Mouse (Mus musculus) cerebellum, adult 8-10 months (tissue): Measurements from ENCODE around the gene Prkn.
"Not testable (repeated sequence)": the region's sequence is repeated elsewhere in the genome, so short reads cannot be mapped to it uniquely, and the experiment has no call there.

Source experiments
- DNase-seq: peaks from one replicate; pipeline ENCODE4 v3.0.0; 2022

The Prkn gene

DNA sequence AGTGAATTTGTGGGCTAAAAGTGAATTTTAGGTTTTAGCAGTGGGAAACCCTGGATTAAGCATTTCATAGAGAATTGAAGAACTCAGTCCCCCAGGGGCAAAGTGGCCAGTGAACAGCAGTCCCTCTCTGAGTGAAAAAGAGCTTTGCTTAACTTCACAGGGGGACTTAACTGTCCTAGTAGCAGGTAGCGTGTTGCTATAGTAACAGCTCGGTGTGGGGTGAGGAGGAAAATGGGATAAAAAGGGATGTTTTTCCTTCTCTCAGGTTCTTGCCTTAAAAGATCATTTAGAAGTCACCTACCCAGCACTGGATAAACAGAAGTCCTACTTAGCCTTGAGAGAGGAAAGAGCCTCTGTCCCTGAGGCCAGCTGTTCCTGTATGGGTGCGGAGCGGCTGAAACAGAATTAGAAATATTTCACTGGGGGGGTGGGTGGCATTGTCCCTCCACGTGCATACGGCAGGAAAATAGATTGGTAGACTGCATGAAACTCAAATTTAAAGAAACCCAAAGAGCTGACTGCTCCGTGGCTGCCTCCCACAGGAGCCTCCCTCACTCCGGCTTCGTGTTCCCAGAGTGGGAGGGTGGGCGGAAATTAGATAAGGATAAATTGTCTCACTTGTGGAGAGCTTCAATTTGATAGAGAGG is 1109.5 kb downstream of the Prkn start:
- no peak for DNase-seq

DNA sequence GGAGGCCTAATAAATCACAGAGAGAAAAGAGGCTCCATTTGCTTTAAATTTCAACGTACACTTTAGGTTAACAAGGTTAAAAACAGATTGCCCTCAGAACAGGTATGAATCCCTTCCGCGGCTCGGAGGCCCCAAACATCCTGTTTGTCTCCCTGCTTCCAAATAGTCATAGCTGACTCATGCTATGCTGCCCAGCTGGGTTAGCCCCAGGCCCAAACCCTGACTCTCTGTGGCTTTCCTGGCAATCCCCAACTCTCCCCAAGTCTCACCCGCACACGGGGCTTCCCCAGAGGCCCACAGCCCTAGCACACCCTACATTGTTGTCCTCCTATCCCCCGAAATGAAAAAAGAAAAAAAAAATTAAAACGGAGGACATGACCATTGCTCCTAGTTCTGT is 1110.0 kb downstream of the Prkn start:
- no peak for DNase-seq

- DNase-seq = no peak
Measured at GRCm38 (mm10) chr17:11955317-11955716, 1115.1 kb downstream of the Prkn start.

DNA sequence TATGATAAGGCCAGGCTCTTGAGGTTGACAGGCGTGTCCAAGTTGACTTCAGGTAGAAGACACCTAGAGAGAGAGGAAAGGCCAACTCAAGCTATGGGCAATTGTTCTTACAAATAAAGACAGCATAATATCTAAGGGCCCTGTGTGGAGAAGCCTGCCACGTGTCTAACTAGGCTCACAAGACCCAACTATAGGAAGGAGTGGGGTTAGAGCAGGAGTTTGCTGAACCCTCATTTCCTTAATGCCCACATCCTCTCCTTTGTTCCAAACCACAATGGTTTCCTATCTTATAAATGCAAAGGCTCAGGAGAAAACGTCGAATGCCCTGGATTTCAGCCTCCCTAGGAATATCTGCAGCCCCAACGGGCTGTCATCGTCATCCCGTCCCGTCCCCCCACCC is 1120.3 kb downstream of the Prkn start:
- no peak for DNase-seq

DNA sequence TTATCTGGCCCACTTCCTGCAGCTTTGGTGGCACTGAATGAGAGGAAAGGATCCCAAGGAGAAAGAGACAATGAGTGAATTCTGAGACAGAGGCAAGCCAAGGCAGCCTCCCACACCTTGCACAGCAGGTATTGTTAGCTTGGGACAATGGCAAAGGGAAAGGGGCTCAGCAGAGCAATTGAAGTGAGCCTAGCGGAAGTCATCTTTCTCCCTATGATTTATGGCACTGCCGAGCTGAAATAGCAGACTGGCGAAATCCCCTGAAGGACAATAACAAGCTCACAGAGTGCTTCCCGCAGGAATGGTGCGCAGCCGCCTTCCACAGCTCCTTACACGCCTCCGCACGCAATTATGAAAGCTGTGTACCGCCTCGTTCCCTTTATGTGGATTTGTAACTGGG is 1122.6 kb downstream of the Prkn start:
- no peak for DNase-seq

DNA sequence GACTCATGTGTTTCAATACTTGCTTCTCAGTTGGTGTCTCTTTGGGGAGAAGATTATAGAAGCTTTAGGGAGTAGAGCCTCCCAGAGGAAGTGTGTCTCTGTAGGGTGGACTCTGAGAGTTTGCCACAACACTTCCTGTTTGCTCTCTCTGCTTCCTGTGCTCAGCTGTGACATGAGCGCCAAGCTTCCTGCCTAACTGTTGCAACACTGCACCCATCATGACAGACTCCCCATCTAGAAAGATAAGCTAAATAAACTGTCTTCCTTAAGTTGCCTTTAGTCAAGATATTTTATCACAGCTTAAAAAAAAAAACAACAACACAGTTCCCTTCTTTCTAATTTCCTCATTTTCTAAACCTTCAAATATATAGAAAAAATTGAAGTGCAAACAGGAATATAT is 1130.0 kb downstream of the Prkn start:
- DNase-seq = no peak

DNA sequence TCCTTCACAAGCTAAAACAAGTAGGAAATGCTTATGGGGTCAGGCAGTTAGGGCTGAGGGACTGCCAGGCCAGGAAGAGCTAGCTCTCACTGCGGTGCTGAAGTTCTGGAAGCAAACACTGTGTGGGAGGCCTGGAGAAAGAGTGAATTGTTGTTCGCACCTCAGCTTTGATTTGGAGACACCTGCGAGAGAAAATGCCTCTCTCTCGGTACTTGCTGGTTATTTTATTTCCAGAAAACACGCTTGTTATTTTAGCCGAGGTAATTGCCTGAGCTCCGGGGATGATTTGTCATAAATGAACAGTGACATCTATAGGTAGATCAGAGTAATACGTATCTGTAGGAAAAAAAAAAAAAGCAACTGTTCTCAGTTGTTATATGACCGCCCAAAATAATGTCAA is 1132.4 kb downstream of the Prkn start:
- DNase-seq = peak; percentile 42

DNA sequence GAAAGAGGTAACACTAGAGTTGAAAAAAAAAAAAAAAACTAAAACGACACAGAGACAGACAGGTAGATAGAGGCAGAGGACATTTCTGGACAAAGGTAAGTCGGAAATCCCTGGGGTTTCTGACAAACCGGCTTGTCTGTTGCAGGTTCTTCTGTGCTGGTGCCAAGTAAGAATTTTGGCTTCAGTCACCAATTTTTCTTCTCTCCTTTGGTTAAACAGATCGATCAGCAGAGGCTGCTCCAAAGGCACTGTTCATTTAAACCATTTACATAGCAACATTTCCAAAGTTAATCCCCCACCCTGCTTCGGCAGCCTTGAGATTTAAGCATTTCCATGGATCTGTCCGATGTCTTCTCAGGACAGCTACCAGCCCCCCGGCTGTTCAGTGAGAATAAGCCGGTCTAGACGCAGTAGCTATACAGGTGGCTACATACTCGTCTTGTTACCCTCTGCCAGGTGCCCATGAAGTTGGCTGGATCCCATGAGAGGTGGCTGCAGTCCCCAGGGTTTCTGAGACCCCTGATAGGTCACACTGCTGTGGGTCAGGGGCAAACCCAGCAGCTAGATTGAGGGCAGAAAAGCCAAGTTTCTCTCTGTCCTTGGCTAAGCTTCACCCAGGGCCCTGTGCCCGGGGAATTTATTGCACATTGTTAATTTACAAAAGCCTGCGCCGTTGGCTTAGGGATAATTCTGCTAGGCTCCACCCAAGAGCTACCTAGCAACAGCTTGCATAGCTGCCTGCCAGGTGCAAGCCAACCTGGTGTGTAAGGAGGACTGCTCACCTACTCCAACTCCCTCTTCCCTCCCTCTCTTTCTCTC is 1133.0 kb downstream of the Prkn start:
- DNase-seq = peak; percentile 45

DNA sequence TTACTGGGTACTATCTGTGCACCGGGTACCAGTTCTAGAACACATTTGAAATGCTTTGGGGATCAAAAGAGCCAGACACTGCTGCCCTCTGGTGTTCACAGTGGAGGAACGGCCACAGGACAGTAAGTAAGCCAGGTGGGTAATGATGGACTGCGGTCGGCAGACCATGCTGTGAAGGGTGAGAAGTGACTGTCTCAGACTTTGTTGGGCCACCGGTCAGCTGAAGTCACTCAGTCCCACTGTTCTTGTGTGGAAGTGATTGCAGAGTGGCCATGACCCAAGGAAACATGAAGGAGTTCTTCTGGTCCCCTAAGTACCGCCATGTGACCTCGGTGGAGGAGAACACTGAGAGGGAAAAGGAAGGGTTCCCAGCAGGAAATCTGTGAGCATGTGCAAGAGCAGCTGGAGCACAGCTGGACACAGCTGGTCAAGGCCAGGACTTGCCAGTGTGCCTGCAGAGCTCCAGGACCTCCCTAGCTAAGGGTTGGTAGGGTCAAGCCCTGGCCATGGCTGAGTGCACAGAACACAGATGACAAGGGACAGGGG is 1135.0 kb downstream of the Prkn start:
- DNase-seq = peak; percentile 67

- DNase-seq = no peak
Measured at GRCm38 (mm10) chr17:11978260-11978821, 1138.2 kb downstream of the Prkn start.

- no peak for DNase-seq
Measured at GRCm38 (mm10) chr17:11981666-11982065, 1141.5 kb downstream of the Prkn start.

DNA sequence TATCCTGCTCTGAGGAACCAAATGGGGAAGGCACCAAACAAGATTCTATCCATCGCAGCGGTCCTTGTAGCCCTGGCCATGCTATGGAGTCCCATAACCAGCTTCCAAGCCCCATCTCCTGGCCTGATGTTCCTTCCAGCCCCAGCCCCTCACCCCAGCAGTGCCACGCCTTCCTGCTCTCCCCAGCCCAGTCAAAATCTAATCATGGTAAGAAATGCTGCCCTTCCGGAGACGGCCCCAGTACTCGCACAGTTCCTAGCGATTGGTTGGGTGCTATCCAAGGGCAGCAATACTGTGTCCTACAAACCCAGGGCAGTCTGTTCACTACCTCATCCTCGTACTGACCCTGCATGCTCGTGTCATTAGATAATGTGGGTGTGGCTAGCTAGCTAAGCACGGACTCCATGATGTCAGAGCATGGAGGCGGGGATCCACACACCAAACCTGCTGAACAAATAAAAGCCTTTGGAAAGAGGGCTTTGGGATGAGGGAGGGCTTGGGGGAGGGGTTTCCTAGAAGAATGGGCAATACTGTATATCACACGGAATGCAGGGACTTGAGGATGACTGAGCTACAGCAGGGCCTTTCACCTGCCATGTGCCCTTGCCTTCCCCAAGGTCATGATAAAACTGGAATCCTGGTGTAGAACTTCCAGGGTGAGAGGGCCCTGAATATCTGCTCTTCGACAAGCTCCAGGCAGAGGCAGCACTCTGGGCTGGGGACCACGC is 1148.1 kb downstream of the Prkn start:
- no peak for DNase-seq

DNA sequence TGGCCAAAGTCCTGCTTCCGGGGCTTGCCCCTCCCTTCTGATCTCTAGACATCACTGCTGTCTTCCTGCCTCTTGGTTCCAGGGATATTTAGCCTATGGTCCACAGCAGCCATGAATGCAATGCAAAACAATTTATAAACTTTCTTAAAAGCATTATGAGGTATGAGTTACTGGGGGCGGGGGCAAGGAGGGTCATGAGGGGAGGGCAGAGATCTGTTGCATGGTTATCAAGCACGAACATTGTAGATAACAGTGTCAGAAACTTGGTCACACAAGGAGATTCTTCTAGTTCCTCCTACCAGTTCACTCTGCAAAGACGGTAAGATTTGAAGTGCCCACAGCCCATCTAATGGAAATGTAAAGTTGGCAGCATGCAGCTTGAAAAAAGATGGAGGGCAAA is 1149.1 kb downstream of the Prkn start:
- DNase-seq = no peak

DNA sequence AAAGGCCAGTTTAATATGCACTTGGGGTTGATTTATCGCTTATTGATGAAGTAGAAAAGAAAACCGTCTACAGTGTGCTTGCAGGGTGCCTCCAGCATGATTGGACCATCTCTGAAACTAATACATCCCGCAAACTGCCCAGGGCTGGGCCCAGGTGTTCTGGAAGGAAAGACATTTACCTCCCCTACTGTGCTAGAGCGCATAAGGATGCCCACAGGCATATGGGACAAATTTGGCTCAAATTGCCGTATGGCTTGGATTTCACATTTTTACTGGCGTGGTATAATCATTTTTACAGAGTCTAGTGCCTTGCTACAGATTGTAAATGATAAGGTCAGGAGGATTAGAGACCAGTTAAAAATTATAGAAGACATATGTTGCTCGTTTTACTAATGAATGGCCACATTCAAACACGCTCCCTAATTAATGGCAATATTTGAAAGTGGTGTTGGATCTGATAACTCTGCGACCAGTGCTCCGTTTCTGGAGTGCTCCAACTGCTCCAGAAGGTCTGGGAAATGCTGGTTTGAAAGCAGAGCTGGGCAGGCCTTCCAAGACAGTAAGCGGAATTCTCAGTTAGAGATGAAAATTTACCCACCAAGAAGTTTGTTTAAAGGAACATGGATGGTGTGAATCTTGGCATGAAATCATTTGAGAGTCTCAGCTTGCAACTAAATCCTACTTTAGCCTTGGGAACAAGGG is 1150.4 kb downstream of the Prkn start:
- no peak for DNase-seq

DNA sequence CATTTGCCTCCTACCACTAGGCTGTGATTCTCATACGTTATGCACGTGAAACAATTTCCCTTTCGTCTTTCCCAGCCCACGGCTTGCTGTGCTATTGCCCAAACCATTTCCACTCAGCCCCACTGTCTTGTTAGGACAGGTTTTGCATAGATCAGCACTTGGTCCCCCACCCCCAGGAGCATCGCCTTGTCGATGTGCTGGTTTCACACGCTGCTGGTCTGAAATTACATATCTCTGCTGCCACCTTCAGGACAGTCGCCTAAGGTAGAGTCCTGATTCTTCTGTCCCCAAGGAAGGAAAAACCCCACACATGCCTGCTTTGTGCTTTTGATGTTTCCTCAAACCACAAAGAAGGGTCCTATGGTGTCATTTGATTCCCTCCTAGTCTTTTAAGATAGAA is 1153.1 kb downstream of the Prkn start:
- peak; percentile 47 for DNase-seq

- DNase-seq = no peak
Measured at GRCm38 (mm10) chr17:11994252-11994651, 1154.1 kb downstream of the Prkn start.

DNA sequence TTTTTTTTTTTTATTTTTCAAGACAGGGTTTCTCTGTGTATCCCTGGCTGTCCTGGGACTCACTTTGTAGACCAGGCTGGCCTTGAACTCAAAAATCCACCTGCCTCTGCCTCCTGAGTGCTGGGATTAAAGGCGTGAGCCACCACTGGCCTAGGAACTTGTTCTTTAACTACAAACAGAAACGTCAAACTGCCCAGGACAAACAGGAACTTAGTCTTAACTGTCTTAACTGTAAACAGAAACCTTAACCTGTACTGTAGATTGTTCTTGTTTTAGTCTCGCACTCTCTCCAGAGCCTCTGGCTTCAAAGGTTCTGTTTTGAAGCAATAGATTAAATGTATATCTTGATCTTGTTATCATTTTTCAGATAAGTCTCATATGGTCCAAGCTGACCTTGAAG is 1154.6 kb downstream of the Prkn start:
- not testable (repeated sequence) for DNase-seq

DNA sequence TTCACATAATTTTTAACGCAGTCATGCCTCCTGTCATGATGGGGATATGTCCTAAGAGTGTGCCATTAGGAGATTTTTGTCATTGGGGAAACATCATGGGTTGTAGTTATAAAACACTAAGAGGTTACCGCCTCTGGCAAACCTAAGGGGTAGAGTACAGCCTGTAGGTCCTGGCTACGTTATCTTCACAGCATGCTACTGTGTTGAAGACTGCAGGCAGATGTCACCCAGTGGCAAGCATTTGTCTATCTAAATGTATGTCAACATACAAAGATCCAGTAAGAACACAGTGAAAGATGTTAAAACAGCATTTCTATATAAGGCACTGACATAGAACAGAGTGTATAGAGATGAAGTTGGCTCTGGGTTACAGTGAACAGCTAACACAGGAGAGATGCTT is 1155.3 kb downstream of the Prkn start:
- no peak for DNase-seq

GRCm38 (mm10) chr17:11996311-11996710 is 1156.1 kb downstream of the Prkn start:
- no peak for DNase-seq

- DNase-seq = no peak
Measured at GRCm38 (mm10) chr17:12000285-12000684, 1160.1 kb downstream of the Prkn start.

DNA sequence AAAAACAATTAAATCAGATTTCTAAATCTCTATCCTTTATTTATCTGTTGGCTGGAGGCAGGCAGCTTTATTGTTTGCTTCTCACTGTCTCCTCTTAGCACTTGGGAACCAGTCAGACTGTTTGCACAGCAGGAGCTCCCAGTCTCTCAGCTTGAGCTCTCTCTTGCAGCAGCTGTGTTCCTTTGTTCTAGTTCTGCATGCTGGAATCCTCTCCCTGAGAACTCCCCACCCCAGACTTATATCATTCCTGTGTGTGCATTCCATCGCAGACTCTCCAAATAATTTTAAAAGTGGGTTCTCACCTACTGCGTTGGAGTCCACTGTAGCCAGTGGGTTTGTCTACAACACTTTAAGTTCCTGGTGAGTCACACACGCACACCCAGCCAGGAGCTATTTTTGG is 1181.1 kb downstream of the Prkn start:
- DNase-seq = no peak

GRCm38 (mm10) chr17:12029362-12029761 is 1189.2 kb downstream of the Prkn start:
- DNase-seq = no peak
